Mouse (Mus musculus) layer of hippocampus, adult 8-10 months (tissue): ENCODE measurements at regions not wholly inside any gene's neighbourhood (a gene's known extent, or its start where the extent isn't known, plus 50 kb on each side); places are given as distances from the start of the nearest gene placed in this dataset.

ENCODE experiments used
- DNase-seq, 2 experiments: peaks; one replicate each; pipeline ENCODE4 v3.0.0; 2022; ENCODE audit warnings: low spot score in 2 of 2

GRCm38 (mm10) chr10:17579463-17579862 lies 143.6 kb upstream of the Cited2 start:
- DNase-seq, result no peak

- no peak for DNase-seq
Observed at GRCm38 (mm10) chr10:17584842-17585241, 138.2 kb upstream of the Cited2 start.

GRCm38 (mm10) chr10:17586910-17587309 lies 136.1 kb upstream of the Cited2 start:
- no peak for DNase-seq

GRCm38 (mm10) chr10:17589136-17589535 lies 133.9 kb upstream of the Cited2 start:
- no peak for DNase-seq

GRCm38 (mm10) chr10:17590195-17590594 lies 132.8 kb upstream of the Cited2 start:
- DNase-seq, result no peak

GRCm38 (mm10) chr10:17592387-17592786 lies 130.6 kb upstream of the Cited2 start:
- DNase-seq, result no peak

- DNase-seq, result no peak
Observed at GRCm38 (mm10) chr10:17596126-17596525, 126.9 kb upstream of the Cited2 start.

- no peak for DNase-seq
Observed at GRCm38 (mm10) chr10:17596743-17597142, 126.3 kb upstream of the Cited2 start.

GRCm38 (mm10) chr10:17599246-17599645 lies 123.8 kb upstream of the Cited2 start:
- DNase-seq, result peak in 1 of 2 experiments; percentile 22

GRCm38 (mm10) chr10:17599831-17600761 lies 122.9 kb upstream of the Cited2 start:
- DNase-seq, result no peak

- DNase-seq, result no peak
Observed at GRCm38 (mm10) chr10:17600762-17601108, 122.3 kb upstream of the Cited2 start.

- no peak for DNase-seq
Observed at GRCm38 (mm10) chr10:17602446-17602845, 120.6 kb upstream of the Cited2 start.

- DNase-seq, result peak; percentile 10 to 22
Observed at GRCm38 (mm10) chr10:17608220-17608619, 114.8 kb upstream of the Cited2 start.

- DNase-seq, result no peak
Observed at GRCm38 (mm10) chr10:17610592-17610991, 112.4 kb upstream of the Cited2 start.

GRCm38 (mm10) chr10:17613281-17613680 lies 109.7 kb upstream of the Cited2 start:
- no peak for DNase-seq

GRCm38 (mm10) chr10:17618024-17618423 lies 105.0 kb upstream of the Cited2 start:
- no peak for DNase-seq

- DNase-seq, result no peak
Observed at GRCm38 (mm10) chr10:17619617-17620016, 103.4 kb upstream of the Cited2 start.

GRCm38 (mm10) chr10:17621703-17622385 lies 101.2 kb upstream of the Cited2 start:
- no peak for DNase-seq

- no peak for DNase-seq
Observed at GRCm38 (mm10) chr10:17622802-17623201, 100.2 kb upstream of the Cited2 start.

- DNase-seq, result no peak
Observed at GRCm38 (mm10) chr10:17629709-17630108, 93.3 kb upstream of the Cited2 start.

- no peak for DNase-seq
Observed at GRCm38 (mm10) chr10:17630861-17631581, 92.0 kb upstream of the Cited2 start.

GRCm38 (mm10) chr10:17631817-17632216 lies 91.2 kb upstream of the Cited2 start:
- DNase-seq, result no peak
